Mouse (Mus musculus) kidney, adult 2 months (tissue): Measurements from ENCODE around the gene Duox1.

Source experiments
- CTCF ChIP-seq: fragments of 200-500 bp; conservative IDR thresholded peaks from 2 replicates; pipeline ENCODE4 v1.5.1; 2011; ENCODE audit warnings: low read depth, mild to moderate bottlenecking, control low read depth, low read length, moderate library complexity, mixed read lengths; ENCODE audit not compliant: insufficient read depth, insufficient read length
- POLR2A ChIP-seq: fragments of 200-500 bp; IDR thresholded peaks from one replicate; pipeline ENCODE4 v1.6.1; 2011; ENCODE audit warnings: low read depth, low read length, control low read depth

GRCm38 (mm10) chr2:122351156-122351930 lies 35.9 kb downstream of the Duox1 start:
- TF ChIP-seq CTCF, result no peak
- TF ChIP-seq POLR2A, result no peak
